Mouse (Mus musculus): Measurements from ENCODE around the gene Sfn.

- no peak for TF ChIP-seq POLR2A (IDR thresholded peaks at IDR 0.05; ENCODE audit: insufficient read depth, low read depth, low read length)
- TF ChIP-seq CTCF (IDR thresholded peaks at IDR 0.05; ENCODE audit: insufficient read depth, low read depth, low read length): no peak
Observed at GRCm38 (mm10) chr4:133628517-133628916, 26.5 kb upstream of the Sfn start.

Measured in olfactory bulb, adult 2 months (tissue).